Mouse (Mus musculus): ENCODE measurements at regions not wholly inside any gene's neighbourhood (a gene's known extent, or its start where the extent isn't known, plus 50 kb on each side); places are given as distances from the start of the nearest gene placed in this dataset.

- no peak for DNase-seq (ENCODE audit: low spot score)
Measured at GRCm38 (mm10) chrX:106985684-106986083, 65.3 kb downstream of the Lpar4 start.

- DNase-seq (ENCODE audit: low spot score) = no peak
Measured at GRCm38 (mm10) chrX:106986794-106987193, 66.4 kb downstream of the Lpar4 start.

- no peak for DNase-seq (ENCODE audit: low spot score)
Measured at GRCm38 (mm10) chrX:106987779-106988178, 67.4 kb downstream of the Lpar4 start.

GRCm38 (mm10) chrX:107004496-107004895 lies 83.8 kb upstream of the P2ry10 start:
- no peak for DNase-seq (ENCODE audit: low spot score)

- DNase-seq (ENCODE audit: low spot score) = no peak
Measured at GRCm38 (mm10) chrX:107008968-107009367, 79.3 kb upstream of the P2ry10 start.

GRCm38 (mm10) chrX:107012615-107013014 lies 75.7 kb upstream of the P2ry10 start:
- DNase-seq (ENCODE audit: low spot score) = no peak

GRCm38 (mm10) chrX:107015335-107015734 lies 73.0 kb upstream of the P2ry10 start:
- DNase-seq (ENCODE audit: low spot score) = peak; percentile 4

- DNase-seq (ENCODE audit: low spot score) = peak; percentile 4
Measured at GRCm38 (mm10) chrX:107031726-107032125, 56.6 kb upstream of the P2ry10 start.

GRCm38 (mm10) chrX:107038041-107038440 lies 50.3 kb upstream of the P2ry10 start:
- DNase-seq (ENCODE audit: low spot score) = no peak
